Mouse (Mus musculus): Measurements from ENCODE around the gene Gm7168.
A peak's percentile ranks its signal among the peaks of the same experiment; 100 is the strongest.
"Not testable (repeated sequence)": the region's sequence is repeated elsewhere in the genome, so short reads cannot be mapped to it uniquely, and the experiment has no call there.

Gm7168 gene

DNA sequence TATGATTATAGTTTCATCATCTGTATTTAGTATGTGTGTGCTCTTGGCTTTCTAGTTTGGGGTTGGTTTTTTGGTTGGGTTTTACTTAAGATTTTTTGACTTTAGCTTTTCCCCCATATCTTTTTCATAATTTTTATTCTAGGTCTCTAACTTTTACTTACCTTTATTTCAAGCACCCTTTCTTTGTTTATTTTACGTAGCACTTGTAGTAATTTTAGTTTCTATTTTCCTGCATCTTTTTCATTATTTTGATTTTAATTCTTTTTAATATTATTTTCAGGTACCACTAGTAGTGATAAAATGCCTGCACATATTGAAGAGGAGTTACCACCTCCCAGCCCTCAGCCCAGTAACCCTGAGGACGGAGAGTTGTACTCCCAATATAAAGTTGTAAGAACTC lies at the start of gene Gm7168:
TSS of gene Gm7168 (plus strand) at position 301 of the 400 bp plus-strand sequence.
- not testable (repeated sequence) for DNase-seq (ENCODE audit: low read depth)

DNA sequence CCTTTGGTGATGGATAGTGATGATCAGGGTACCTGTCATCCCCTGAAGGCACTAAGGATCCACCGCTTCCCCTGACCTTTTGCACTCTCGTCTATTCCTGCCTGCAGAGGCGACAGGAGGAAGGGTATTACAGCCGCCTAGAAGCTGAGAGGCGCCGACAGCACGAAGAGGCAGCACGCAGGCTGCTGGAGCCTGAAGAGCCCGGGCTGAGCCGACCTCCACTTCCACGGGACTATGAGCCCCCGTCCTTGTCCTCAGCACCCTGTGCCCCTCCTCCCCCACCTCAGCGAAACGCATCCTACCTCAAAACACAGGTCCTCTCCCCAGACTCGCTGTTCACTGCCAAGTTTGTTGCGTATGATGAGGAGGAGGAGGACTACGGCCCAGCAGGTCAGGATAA lies 49.3 kb upstream of the Gm7168 start:
- no peak for DNase-seq (ENCODE audit: low read depth)

- no peak for DNase-seq (ENCODE audit: low read depth)
Observed at GRCm38 (mm10) chr17:13899241-13899640, 48.9 kb upstream of the Gm7168 start.

DNA sequence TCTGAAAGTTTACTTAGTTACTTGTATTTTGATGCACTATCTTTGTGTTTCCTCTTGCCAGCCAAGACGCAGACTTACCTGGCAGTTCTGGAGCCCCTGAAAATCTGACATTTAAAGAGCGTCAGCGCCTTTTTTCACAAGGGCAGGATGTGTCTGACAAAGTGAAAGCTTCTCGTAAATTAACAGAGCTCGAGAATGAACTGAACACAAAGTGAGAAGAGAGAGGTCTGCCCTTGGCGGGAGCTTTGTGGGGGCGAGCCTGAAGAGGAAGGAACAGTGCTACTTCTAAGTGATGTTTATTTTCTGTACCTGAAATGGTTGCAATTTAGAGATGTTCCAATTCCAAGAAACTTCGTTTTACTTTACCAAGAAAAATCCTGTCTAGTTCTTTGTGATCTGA lies 44.4 kb upstream of the Gm7168 start:
- DNase-seq (ENCODE audit: low read depth): peak; percentile 12

- no peak for DNase-seq (ENCODE audit: low read depth)
Observed at GRCm38 (mm10) chr17:13907082-13907481, 41.1 kb upstream of the Gm7168 start.

GRCm38 (mm10) chr17:13907681-13908080 lies 40.5 kb upstream of the Gm7168 start:
- DNase-seq (ENCODE audit: low read depth): no peak

- DNase-seq (ENCODE audit: low read depth): no peak
Observed at GRCm38 (mm10) chr17:13913951-13914350, 34.2 kb upstream of the Gm7168 start.

GRCm38 (mm10) chr17:13914531-13914930 lies 33.6 kb upstream of the Gm7168 start:
- no peak for DNase-seq (ENCODE audit: low read depth)

DNA sequence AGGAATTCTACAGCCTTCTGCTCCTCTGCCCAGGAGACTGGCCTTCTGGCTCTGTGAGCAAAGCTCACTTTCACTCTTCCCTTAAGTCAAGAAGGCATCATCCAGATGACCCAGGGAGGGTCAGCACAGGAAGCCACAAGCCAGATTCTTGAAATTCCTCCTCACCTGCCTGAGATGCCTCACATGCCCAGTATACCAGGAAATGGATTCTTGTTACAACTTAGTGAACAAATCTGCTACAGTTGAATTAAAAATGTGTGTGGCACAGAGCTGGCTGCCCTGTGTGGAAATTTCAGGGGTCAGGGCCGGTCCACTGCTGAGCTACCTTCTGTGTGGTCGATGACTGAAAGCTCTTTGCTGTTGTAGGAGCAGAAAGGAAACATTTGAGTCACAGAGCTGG lies 27.4 kb upstream of the Gm7168 start:
- DNase-seq (ENCODE audit: low read depth): no peak

- no peak for DNase-seq (ENCODE audit: low read depth)
Observed at GRCm38 (mm10) chr17:13923418-13923817, 24.8 kb upstream of the Gm7168 start.

- DNase-seq (ENCODE audit: low read depth): no peak
Observed at GRCm38 (mm10) chr17:13924588-13924987, 23.6 kb upstream of the Gm7168 start.

- DNase-seq (ENCODE audit: low read depth): no peak
Observed at GRCm38 (mm10) chr17:13925931-13926330, 22.2 kb upstream of the Gm7168 start.

GRCm38 (mm10) chr17:13930421-13930820 lies 17.8 kb upstream of the Gm7168 start:
- DNase-seq (ENCODE audit: low read depth): no peak

DNA sequence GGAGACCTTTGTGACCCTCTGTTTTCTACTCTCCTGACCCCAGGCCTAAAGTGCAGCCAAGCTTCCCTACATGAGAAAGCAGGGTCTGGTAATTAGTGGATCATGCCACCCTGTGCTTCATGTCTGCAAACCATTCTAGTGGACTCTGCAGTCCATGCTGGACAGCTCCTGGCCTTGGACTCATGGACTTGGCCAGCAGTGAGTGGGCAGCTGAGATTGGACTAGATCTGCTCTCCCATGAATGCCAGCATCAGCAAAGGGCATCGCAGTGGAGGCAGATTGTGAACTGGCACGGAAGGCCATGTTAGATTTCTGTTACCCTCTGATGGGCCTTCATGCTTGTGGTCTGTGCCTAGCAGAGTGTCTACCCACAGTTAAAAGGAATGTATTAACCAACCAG lies 12.8 kb upstream of the Gm7168 start:
- DNase-seq (ENCODE audit: low read depth): not testable (repeated sequence)

DNA sequence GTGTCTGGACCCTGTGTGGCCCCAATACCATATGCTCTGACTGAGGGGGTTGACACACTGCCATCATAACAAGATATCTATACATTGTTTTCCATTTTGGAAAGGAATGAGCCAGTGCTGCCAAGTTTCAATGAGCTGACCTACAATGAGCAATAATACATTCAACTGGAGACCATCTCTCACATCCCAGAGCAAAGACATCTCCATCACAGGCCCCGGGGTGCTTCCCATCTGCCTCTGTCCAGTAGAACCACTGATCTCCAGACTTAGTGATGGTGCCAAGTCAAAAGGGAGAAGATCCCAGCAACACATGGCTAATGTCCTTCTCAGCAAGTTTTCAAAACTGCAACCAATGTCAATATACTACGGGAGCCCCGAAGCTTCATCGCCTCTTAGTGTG lies 10.4 kb upstream of the Gm7168 start:
- DNase-seq (ENCODE audit: low read depth): no peak

GRCm38 (mm10) chr17:13938652-13939051 lies 9.5 kb upstream of the Gm7168 start:
- DNase-seq (ENCODE audit: low read depth): no peak

DNA sequence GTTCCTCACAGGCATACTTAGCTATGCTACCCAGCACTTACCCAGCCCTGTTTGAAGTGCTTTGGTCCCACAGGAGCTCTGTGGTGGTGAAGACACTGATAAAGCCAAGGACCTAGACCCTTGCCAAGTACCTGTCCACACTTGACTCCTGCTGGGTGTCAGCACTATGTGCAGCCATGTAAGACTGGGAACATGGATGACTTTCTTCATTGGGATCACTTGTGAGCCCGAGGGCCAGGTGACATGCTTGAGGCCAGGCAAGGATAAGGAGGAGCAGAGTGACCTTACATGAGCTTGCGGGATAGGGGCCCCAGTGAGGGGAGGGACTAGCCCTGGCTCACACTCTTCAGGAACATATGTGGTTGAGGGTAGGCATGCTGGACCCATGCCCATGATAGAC lies 8.9 kb upstream of the Gm7168 start:
- DNase-seq (ENCODE audit: low read depth): not testable (repeated sequence)

- DNase-seq (ENCODE audit: low read depth): no peak
Observed at GRCm38 (mm10) chr17:13940487-13940886, 7.7 kb upstream of the Gm7168 start.

- DNase-seq (ENCODE audit: low read depth): not testable (repeated sequence)
Observed at GRCm38 (mm10) chr17:13951570-13951969, 3.4 kb downstream of the Gm7168 start.

DNA sequence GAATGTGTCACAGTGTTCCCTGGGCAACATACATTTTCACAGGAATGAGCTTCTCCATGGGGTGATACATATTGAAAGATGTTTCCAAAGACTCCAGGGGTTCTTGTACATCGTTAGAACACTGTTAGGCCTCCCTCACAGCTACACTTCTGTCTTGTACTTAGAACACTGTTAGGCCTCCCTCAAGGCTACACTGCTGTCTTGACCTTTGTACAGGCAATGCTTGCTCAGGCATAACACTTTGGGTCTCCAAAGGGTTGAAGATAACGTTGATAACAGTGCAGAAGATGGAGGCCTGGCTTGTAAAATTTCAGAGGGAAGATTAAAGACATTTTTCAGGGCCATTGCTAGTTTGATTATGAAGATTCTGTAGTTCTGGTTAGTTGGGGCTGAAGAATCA lies 10.0 kb downstream of the Gm7168 start:
- DNase-seq (ENCODE audit: low read depth): not testable (repeated sequence)

GRCm38 (mm10) chr17:13962245-13962644 lies 14.1 kb downstream of the Gm7168 start:
- DNase-seq (ENCODE audit: low read depth): not testable (repeated sequence)

- DNase-seq (ENCODE audit: low read depth): not testable (repeated sequence)
Observed at GRCm38 (mm10) chr17:13965048-13965447, 16.9 kb downstream of the Gm7168 start.

DNA sequence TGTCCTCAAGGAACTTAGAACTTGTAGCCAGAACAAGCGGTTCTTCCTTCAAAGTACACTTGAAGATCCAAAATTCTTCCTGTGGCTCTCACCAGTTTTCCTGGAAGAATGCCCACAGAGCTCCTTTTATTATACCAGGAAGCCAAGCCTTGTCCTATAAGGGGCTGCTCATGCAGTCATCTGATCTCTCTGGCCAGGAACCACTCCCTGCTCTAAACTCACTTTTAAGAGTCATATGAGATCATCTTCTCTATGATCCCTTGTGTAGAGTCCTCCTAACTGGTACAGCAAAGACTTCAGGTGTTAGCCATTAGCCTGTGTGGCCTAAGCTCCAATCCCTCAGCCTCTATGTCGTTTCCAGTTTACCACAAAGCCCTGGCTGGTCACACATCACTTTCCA lies 21.7 kb downstream of the Gm7168 start:
- DNase-seq (ENCODE audit: low read depth): not testable (repeated sequence)

DNA sequence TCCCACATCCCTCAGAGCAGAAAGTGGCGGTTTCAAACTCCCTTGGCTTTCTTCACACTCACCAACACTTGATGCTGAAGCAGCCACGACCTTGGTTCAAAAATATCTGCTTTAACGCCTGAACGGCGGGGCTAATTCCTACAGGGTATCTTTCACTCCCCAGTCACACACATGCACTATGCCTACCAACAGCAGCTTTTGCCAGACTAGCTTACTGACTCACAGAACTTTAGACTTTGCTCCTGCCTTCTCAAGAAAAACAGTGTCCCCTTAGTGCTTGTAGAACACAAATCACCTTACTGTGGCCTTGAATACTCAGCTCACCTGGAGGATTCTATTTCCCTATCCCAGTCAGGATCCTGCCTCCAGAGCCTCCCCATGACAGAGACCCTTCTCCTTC lies 22.6 kb downstream of the Gm7168 start:
- not testable (repeated sequence) for DNase-seq (ENCODE audit: low read depth)

DNA sequence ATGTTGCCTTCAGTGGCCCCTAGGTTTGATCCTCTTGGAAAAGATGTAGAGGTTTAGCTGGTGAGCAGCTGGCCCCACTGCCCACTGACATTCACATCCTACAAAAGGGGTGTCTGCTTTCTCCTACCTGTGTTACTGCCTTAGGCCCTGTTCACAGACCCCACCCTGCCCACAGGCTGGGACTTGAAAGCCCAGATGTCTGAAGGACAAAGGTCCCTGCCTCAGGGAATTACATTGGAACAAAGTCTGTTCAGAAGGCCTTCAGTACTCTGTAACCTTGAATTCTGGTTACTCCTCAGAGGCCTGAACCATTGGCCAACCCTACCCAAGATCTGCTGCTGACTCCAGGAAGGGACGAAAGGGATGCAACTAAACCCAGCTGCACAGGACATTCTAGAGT lies 39.5 kb downstream of the Gm7168 start:
- no peak for DNase-seq (ENCODE audit: low read depth)
